Mouse (Mus musculus) cortical plate, adult 2 months (tissue): ENCODE data around the gene Exoc3l4.

ENCODE experiments used
- CTCF ChIP-seq: fragments of 200-500 bp; IDR thresholded peaks from 2 replicates; pipeline ENCODE4 v1.5.1; 2011; ENCODE audit warnings: mild to moderate bottlenecking, control low read depth, low read length; ENCODE audit not compliant: insufficient read depth; ENCODE audit errors: extremely low read depth
- POLR2A ChIP-seq: fragments of 200-500 bp; IDR thresholded peaks from 2 replicates; pipeline ENCODE4 v1.6.1; 2011; ENCODE audit warnings: mild to moderate bottlenecking, low read length, control low read depth; ENCODE audit not compliant: insufficient read depth; ENCODE audit errors: extremely low read depth

- no peak for TF ChIP-seq CTCF
- TF ChIP-seq POLR2A: no peak
Observed at GRCm38 (mm10) chr12:111411631-111412355, 5.0 kb upstream of the Exoc3l4 start.
